Mouse (Mus musculus) liver, embryonic 11.5 days (tissue): Measurements from ENCODE around the gene Epo. TPM values are rescaled to one million over a fixed set of nuclear protein-coding genes. Genes with fewer than 3 reads are reported as not detected.
A peak's percentile ranks its signal among the peaks of the same experiment; 100 is the strongest.

ENCODE experiments used
- ATAC-seq: fragments of 200-750 bp; cut with Nextera tagmentation; replicated peaks from 2 replicates; pipeline ENCODE4 v1.8.0; 2017; ENCODE audit warnings: moderate number of reproducible peaks, mild to moderate bottlenecking, moderate TSS enrichment, moderate library complexity; ENCODE audit not compliant: low FRiP score
- DNase-seq: peaks from one replicate; pipeline ENCODE4 v3.0.0-alpha.2; 2017; ENCODE audit warnings: low spot score
- H3K27ac ChIP-seq: fragments of 300-500 bp; sonication (generic); 2 replicates; pipeline ENCODE4 v1.5.1; 2014; ENCODE audit warnings: mild to moderate bottlenecking, low read depth, low read length, control low read depth
- H3K27me3 ChIP-seq: fragments of 300-500 bp; sonication (generic); replicated peaks from 2 replicates; pipeline ENCODE4 v1.6.1; 2014; ENCODE audit warnings: low read length, mixed read lengths; ENCODE audit not compliant: control insufficient read depth, insufficient read depth
- H3K36me3 ChIP-seq: fragments of 300-500 bp; sonication (generic); 2 replicates; pipeline ENCODE4 v1.6.1; 2014; ENCODE audit warnings: mild to moderate bottlenecking, low read length, moderate library complexity, mixed read lengths; ENCODE audit not compliant: control insufficient read depth, insufficient read depth
- H3K4me1 ChIP-seq: fragments of 300-500 bp; sonication (generic); replicated peaks from 2 replicates; pipeline ENCODE4 v1.6.1; 2014; ENCODE audit warnings: low read length, mixed read lengths; ENCODE audit not compliant: control insufficient read depth, insufficient read depth
- H3K4me2 ChIP-seq: fragments of 300-500 bp; sonication (generic); 2 replicates; pipeline ENCODE4 v1.6.1; 2014; ENCODE audit warnings: mild to moderate bottlenecking, control low read depth, moderate library complexity
- H3K4me3 ChIP-seq: fragments of 300-500 bp; sonication (generic); 2 replicates; pipeline ENCODE4 v1.5.1; 2014; ENCODE audit warnings: low read depth, low read length, control low read depth
- H3K9ac ChIP-seq: fragments of 300-500 bp; sonication (generic); 2 replicates; pipeline ENCODE4 v1.6.1; 2014; ENCODE audit warnings: low read depth, low read length, control low read depth
- H3K9me3 ChIP-seq: fragments of 300-500 bp; sonication (generic); 2 replicates; pipeline ENCODE4 v1.6.1; 2016; ENCODE audit warnings: low read length, inconsistent platforms, mixed read lengths; ENCODE audit not compliant: control insufficient read depth
- WGBS: fragments of 180-500 bp; shearing (Covaris S2); extraction: QIAGEN DNeasy Blood & Tissue Kit; methylation state at CpG from one replicate; pipeline ENCODE4 v1.1.7; 2014; 5-methylcytosine and 5-hydroxymethylcytosine counted together
- polyA plus RNA-seq: library from polyadenylated mRNA; unstranded; fragments of >200 nt; fragmentation: Nextera tagmentation; extraction: Ambion mirVana; gene quantifications from 2 replicates; pipeline ENCODE4 v1.2.1, GENCODE M21; 2014

Gene Epo
- polyA plus RNA-seq, 1 experiment from 2014 or later, result 7.8 TPM

DNA sequence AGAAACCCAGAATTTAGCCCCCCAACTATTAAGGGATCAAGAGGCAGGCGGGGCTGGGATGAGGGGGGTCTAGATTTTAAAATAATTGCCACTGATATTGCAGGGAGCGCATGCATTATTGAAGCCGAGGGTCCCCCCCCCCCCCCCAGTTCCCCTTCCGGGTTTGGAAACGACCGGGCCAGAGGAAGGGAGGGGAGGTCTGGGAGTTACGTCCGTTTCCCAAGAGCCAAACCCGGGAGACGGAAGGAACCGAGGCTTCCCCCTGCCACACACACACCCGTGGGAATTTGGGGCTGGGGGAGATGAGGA is 280 bp downstream of the Epo start:
- ATAC-seq (peak; percentile 40), DNase-seq (no peak)
- Histone ChIP-seq H3K27ac (peak overlapping the region; percentile 84), H3K4me2 (peak overlapping the region; percentile 100), H3K4me1 (peaks cover 18% of the 10 kb centered on the region), H3K27me3 (no peaks in the 10 kb centered on the region), H3K9me3 (no peaks in the 10 kb centered on the region), H3K4me3 (peak overlapping the region; percentile 84), H3K9ac (peak overlapping the region; percentile 93), H3K36me3 (peaks cover 22% of the 10 kb centered on the region)
- 0% methylated on average over 10 of the region's 12 CpGs for WGBS

GRCm38 (mm10) chr5:137532131-137532807 is 773 bp downstream of the Epo start:
- DNase-seq, result no peak

GRCm38 (mm10) chr5:137531414-137532130 is 1.5 kb downstream of the Epo start:
- Histone ChIP-seq H3K36me3 (peaks cover 31% of the 10 kb centered on the region), H3K4me2 (peak overlapping the region; percentile 100), H3K9me3 (no peaks in the 10 kb centered on the region), H3K27ac (peak overlapping the region; percentile 84), H3K4me1 (peaks cover 23% of the 10 kb centered on the region), H3K27me3 (no peaks in the 10 kb centered on the region), H3K4me3 (peak overlapping the region; percentile 84), H3K9ac (peak overlapping the region; percentile 93)
- under 1% methylated on average over 51 of the region's 51 CpGs for WGBS
- no peak; the same call in 1 of the 2 replicates for ATAC-seq
- no peak for DNase-seq

More at GRCm38 (mm10) chr5:137532131-137532807, 773 bp downstream of the Epo start:
- peak overlapping the region; percentile 84 for H3K27ac ChIP-seq
- H3K9me3 ChIP-seq, result no peaks in the 10 kb centered on the region
- peak overlapping the region; percentile 100 for H3K4me2 ChIP-seq
- peak overlapping the region; percentile 84 for H3K4me3 ChIP-seq
- H3K4me1 ChIP-seq, result peaks cover 20% of the 10 kb centered on the region
- H3K36me3 ChIP-seq, result peaks cover 26% of the 10 kb centered on the region
- H3K27me3 ChIP-seq, result no peaks in the 10 kb centered on the region
- WGBS, result under 1% methylated on average over 19 of the region's 19 CpGs
- H3K9ac ChIP-seq, result peak overlapping the region; percentile 93
- ATAC-seq, result no peak

- Histone ChIP-seq H3K4me3 (peak overlapping the region; percentile 84), H3K9ac (peak overlapping the region; percentile 93), H3K36me3 (peaks cover 31% of the 10 kb centered on the region), H3K4me2 (peak overlapping the region; percentile 100), H3K27me3 (no peaks in the 10 kb centered on the region), H3K9me3 (no peaks in the 10 kb centered on the region), H3K4me1 (peaks cover 29% of the 10 kb centered on the region), H3K27ac (peak overlapping the region; percentile 56)
- ATAC-seq (peak; percentile 5; the same call in 1 of the 2 replicates), DNase-seq (no peak)
- 4% methylated on average over 46 of the region's 46 CpGs for WGBS
These were observed 2.2 kb downstream of the Epo start for GRCm38 (mm10) chr5:137530588-137531413.

DNA sequence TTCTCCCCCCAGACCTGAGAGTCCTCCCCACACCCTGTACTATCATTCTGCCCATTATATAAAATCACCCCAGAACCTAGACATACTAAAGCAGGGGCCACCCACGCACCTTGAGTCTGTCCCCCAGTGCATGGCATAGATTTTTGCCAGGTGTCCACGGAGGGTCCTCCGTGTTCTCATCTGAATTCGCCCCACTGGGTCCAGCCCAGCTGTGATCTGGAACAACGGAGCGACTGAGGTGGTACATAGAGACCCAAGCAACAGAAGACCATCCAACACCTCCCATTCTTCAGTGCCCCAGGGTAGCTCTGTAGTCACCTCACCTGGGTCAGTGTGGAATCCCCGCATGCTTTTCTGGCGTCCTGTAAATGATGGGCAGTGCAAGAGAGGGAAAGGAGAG is 3.0 kb downstream of the Epo start:
- WGBS, result 88% methylated on average over 8 of the region's 8 CpGs
- DNase-seq, result no peak
- no peak for ATAC-seq
- Histone ChIP-seq H3K4me3 (peak overlapping the region; percentile 84), H3K36me3 (peaks cover 37% of the 10 kb centered on the region), H3K27me3 (no peaks in the 10 kb centered on the region), H3K9me3 (no peaks in the 10 kb centered on the region), H3K4me1 (peaks cover 29% of the 10 kb centered on the region), H3K4me2 (peak overlapping the region; percentile 100), H3K9ac (no peak overlapping the region; the same call in 1 of the 2 replicates), H3K27ac (no peak overlapping the region)

DNA sequence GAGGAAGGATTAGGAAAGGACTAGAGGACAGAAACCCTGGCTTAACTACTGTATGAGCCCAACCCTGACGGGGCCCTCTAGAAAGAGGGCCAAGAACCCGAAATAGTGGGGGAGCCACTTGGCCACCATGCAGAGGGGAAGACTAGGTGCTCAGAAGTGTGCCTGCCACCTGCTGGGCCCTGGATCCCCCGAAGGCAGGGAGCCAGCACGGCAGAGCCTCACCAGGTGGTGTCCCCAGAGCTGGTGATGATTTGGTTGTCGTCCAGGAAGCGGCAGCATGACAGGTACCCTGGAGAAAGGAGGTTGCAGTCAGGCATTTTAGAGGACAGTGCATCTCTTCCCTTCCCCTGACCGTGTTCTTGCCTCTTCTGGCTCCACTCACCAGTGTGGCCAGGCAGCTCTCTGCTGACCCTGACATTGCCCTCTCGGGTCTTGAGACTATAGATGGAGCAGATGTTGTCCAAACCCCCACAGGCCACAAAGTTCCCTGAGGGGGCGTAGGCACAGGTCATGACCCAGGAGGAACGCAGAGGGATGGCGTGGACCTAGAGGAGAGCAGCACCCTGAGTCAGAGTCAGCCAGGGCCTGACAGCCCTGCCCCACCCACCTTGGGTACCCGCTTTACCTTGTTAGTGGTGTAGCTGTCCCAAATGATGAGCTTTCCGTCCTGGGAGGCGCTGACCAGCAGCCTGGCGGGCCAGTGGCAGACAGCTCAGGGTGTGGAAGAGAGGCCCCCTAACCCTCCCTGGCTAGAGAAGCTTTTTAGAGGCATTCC is 3.6 kb downstream of the Epo start:
- Histone ChIP-seq H3K4me1 (peaks cover 29% of the 10 kb centered on the region), H3K36me3 (peaks cover 41% of the 10 kb centered on the region), H3K4me3 (0 out of 2 replicates have a peak overlapping the region, but pooled peaks have one; percentile 7), H3K27ac (no peak overlapping the region), H3K4me2 (no peak overlapping the region), H3K9me3 (no peaks in the 10 kb centered on the region), H3K9ac (no peak overlapping the region), H3K27me3 (no peaks in the 10 kb centered on the region)
- DNase-seq (no peak), ATAC-seq (no peak)
- 83% methylated on average over 15 of the region's 15 CpGs for WGBS

DNA sequence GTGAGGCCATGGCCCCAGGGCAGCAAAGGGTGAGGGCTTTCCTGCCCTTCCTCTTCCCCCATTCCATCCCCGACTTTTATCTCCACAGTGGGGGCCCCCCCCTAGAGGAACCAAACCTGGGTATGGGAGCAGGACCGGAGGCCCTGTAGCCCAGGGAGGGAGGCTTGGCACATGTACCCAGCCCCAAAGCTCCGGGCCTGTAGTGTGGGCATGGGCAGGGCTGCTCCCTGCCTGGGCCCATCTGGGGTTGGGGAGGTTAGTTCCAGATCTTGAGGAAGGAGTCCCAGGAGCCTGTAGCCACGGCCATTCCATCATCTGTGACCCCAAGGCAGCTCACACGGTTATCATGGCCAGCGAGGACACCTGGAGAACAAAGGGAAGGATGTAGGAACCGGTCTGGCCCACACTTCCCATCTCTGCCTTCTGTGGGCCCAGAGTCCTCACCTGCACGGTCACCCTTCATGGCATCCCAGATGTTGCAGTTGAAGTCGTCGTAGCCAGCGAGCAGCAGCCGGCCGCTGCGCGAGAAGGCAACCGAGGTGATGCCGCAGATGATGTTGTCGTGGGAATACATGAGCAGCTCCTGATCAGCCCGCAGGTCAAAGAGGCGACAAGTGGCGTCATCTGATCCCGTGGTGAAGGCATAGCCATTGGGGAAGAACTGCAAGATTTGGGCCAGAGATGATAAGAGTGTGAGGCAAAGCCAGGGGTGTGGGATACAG is 4.6 kb downstream of the Epo start:
- DNase-seq (no peak), ATAC-seq (no peak)
- Histone ChIP-seq H3K9ac (0 out of 2 replicates have a peak overlapping the region, but pooled peaks have one; percentile 8), H3K27me3 (no peaks in the 10 kb centered on the region), H3K27ac (peak overlapping the region; percentile 15; the same call in 1 of the 2 replicates), H3K36me3 (peaks cover 50% of the 10 kb centered on the region), H3K4me2 (no peak overlapping the region), H3K9me3 (no peaks in the 10 kb centered on the region), H3K4me1 (peaks cover 24% of the 10 kb centered on the region), H3K4me3 (no peak overlapping the region)
- 83% methylated on average over 22 of the region's 22 CpGs for WGBS
